Mouse (Mus musculus) lung, postnatal 0 days (tissue): ENCODE results near the gene Pklr.

Experiments
- CTCF ChIP-seq: IDR thresholded peaks from 2 replicates; pipeline ENCODE4 v1.5.1; 2016; ENCODE audit warnings: antibody characterized with exemption, mild to moderate bottlenecking
- EP300 ChIP-seq: IDR thresholded peaks from 2 replicates; pipeline ENCODE4 v1.6.1; 2016; ENCODE audit warnings: antibody characterized with exemption, mild to moderate bottlenecking, control low read depth

DNA sequence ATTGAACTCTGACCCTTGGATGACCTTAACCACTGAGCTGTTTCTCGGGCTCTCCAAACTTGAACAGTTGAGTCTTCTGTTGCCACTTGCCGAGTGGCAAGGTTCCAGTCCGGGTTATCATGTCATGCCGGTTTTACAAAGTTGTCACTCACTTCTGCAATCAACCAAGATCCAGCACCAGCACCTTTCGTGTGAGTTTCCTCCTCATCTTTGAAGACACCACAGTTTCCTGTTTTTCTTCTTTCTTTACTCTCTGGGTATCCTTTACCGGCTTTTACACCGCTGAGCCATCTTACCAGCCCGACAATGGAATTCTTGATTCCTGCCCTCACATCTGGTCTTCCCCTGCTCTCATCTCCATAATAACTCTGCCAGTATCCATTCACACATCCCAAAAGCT, 54.5 kb downstream of the Pklr start:
- no peak for TF ChIP-seq EP300
- TF ChIP-seq CTCF, result no peak
